Mouse (Mus musculus): ENCODE measurements around the gene Pld3. TPM values are rescaled to one million over a fixed set of nuclear protein-coding genes. Genes with fewer than 3 reads are reported as not detected.

The Pld3 gene
- polyA plus RNA-seq, 1 experiment from 2014 or later, result 57.4 TPM

GRCm38 (mm10) chr7:27580380-27581174 is 27.6 kb upstream of the Pld3 start:
- no peak overlapping the region for H3K27ac ChIP-seq (ENCODE audit: low read depth)
- ATAC-seq (ENCODE audit: insufficient read depth) (no peak), DNase-seq (no peak)
- H3K4me2 ChIP-seq, result no peak overlapping the region
- H3K4me3 ChIP-seq (ENCODE audit: low read depth, low read length), result no peak overlapping the region
- H3K9me3 ChIP-seq (ENCODE audit: low read depth, low read length), result no peaks in the 10 kb centered on the region
- no peaks in the 10 kb centered on the region for H3K4me1 ChIP-seq (ENCODE audit: insufficient read depth)
- H3K36me3 ChIP-seq (ENCODE audit: insufficient read depth), result peaks cover 79% of the 10 kb centered on the region
- no peaks in the 10 kb centered on the region for H3K27me3 ChIP-seq (ENCODE audit: insufficient read depth, low read length)
- TF ChIP-seq CTCF (IDR thresholded peaks at IDR 0.05; ENCODE audit: low read depth), result no peak
- 88% methylated on average over 14 of the region's 14 CpGs for WGBS
- no peak overlapping the region for H3K9ac ChIP-seq

- Histone ChIP-seq H3K27ac (ENCODE audit: low read depth) (no peak overlapping the region), H3K36me3 (ENCODE audit: insufficient read depth) (peaks cover 88% of the 10 kb centered on the region), H3K4me2 (no peak overlapping the region), H3K4me1 (ENCODE audit: insufficient read depth) (no peaks in the 10 kb centered on the region), H3K27me3 (ENCODE audit: insufficient read depth, low read length) (no peaks in the 10 kb centered on the region), H3K9ac (no peak overlapping the region), H3K9me3 (ENCODE audit: low read depth, low read length) (no peaks in the 10 kb centered on the region), H3K4me3 (ENCODE audit: low read depth, low read length) (no peak overlapping the region)
- TF ChIP-seq CTCF (IDR thresholded peaks at IDR 0.05; ENCODE audit: low read depth), result no peak
- WGBS, result 83% methylated on average over 7 of the region's 7 CpGs
- ATAC-seq (ENCODE audit: insufficient read depth) (no peak), DNase-seq (no peak)
Measured at GRCm38 (mm10) chr7:27578465-27578864, 25.4 kb upstream of the Pld3 start.

GRCm38 (mm10) chr7:27577589-27577988 is 24.6 kb upstream of the Pld3 start:
- Histone ChIP-seq H3K4me3 (ENCODE audit: low read depth, low read length) (no peak overlapping the region), H3K9me3 (ENCODE audit: low read depth, low read length) (no peaks in the 10 kb centered on the region), H3K4me1 (ENCODE audit: insufficient read depth) (no peaks in the 10 kb centered on the region), H3K4me2 (no peak overlapping the region), H3K36me3 (ENCODE audit: insufficient read depth) (peaks cover 84% of the 10 kb centered on the region), H3K27ac (ENCODE audit: low read depth) (no peak overlapping the region), H3K9ac (no peak overlapping the region), H3K27me3 (ENCODE audit: insufficient read depth, low read length) (no peaks in the 10 kb centered on the region)
- 85% methylated on average over 6 of the region's 6 CpGs for WGBS
- no peak for DNase-seq
- ATAC-seq (ENCODE audit: insufficient read depth), result no peak
- no peak for TF ChIP-seq CTCF (IDR thresholded peaks at IDR 0.05; ENCODE audit: low read depth)

- 69% methylated on average over 6 of the region's 6 CpGs for WGBS
- no peaks in the 10 kb centered on the region for H3K4me1 ChIP-seq (ENCODE audit: insufficient read depth)
- H3K4me2 ChIP-seq, result no peak overlapping the region
- H3K36me3 ChIP-seq (ENCODE audit: insufficient read depth), result peaks cover 84% of the 10 kb centered on the region
- no peaks in the 10 kb centered on the region for H3K9me3 ChIP-seq (ENCODE audit: low read depth, low read length)
- TF ChIP-seq CTCF (IDR thresholded peaks at IDR 0.05; ENCODE audit: low read depth), result peak; percentile 59
- ATAC-seq (ENCODE audit: insufficient read depth) (no peak), DNase-seq (peak; percentile 46)
- no peak overlapping the region for H3K4me3 ChIP-seq (ENCODE audit: low read depth, low read length)
- H3K27ac ChIP-seq (ENCODE audit: low read depth), result no peak overlapping the region
- H3K27me3 ChIP-seq (ENCODE audit: insufficient read depth, low read length), result no peaks in the 10 kb centered on the region
- H3K9ac ChIP-seq, result no peak overlapping the region
Measured at GRCm38 (mm10) chr7:27576914-27577313, 23.9 kb upstream of the Pld3 start.

- no peak for TF ChIP-seq CTCF (IDR thresholded peaks at IDR 0.05; ENCODE audit: low read depth)
- Histone ChIP-seq H3K9ac (no peak overlapping the region), H3K4me1 (ENCODE audit: insufficient read depth) (no peaks in the 10 kb centered on the region), H3K9me3 (ENCODE audit: low read depth, low read length) (no peaks in the 10 kb centered on the region), H3K27me3 (ENCODE audit: insufficient read depth, low read length) (no peaks in the 10 kb centered on the region), H3K4me2 (no peak overlapping the region), H3K4me3 (ENCODE audit: low read depth, low read length) (no peak overlapping the region), H3K27ac (ENCODE audit: low read depth) (no peak overlapping the region), H3K36me3 (ENCODE audit: insufficient read depth) (peaks cover 82% of the 10 kb centered on the region)
- ATAC-seq (ENCODE audit: insufficient read depth), result no peak
- WGBS, result 93% methylated on average over 14 of the region's 14 CpGs
- DNase-seq, result no peak
Measured at GRCm38 (mm10) chr7:27574124-27574880, 21.3 kb upstream of the Pld3 start.

- no peaks in the 10 kb centered on the region for H3K4me1 ChIP-seq (ENCODE audit: insufficient read depth)
- H3K4me3 ChIP-seq (ENCODE audit: low read depth, low read length), result no peak overlapping the region
- H3K27me3 ChIP-seq (ENCODE audit: insufficient read depth, low read length), result no peaks in the 10 kb centered on the region
- no peak overlapping the region for H3K4me2 ChIP-seq
- no peak overlapping the region for H3K9ac ChIP-seq
- WGBS, result 97% methylated on average over 4 of the region's 4 CpGs
- ATAC-seq (ENCODE audit: insufficient read depth), result no peak
- peaks cover 79% of the 10 kb centered on the region for H3K36me3 ChIP-seq (ENCODE audit: insufficient read depth)
- no peak overlapping the region for H3K27ac ChIP-seq (ENCODE audit: low read depth)
- DNase-seq, result no peak
- TF ChIP-seq CTCF (IDR thresholded peaks at IDR 0.05; ENCODE audit: low read depth), result no peak
- H3K9me3 ChIP-seq (ENCODE audit: low read depth, low read length), result no peaks in the 10 kb centered on the region
Measured at GRCm38 (mm10) chr7:27572133-27572532, 19.1 kb upstream of the Pld3 start.

- Histone ChIP-seq H3K4me1 (ENCODE audit: insufficient read depth) (no peaks in the 10 kb centered on the region), H3K36me3 (ENCODE audit: insufficient read depth) (peaks cover 73% of the 10 kb centered on the region), H3K4me2 (no peak overlapping the region), H3K9ac (no peak overlapping the region), H3K27me3 (ENCODE audit: insufficient read depth, low read length) (no peaks in the 10 kb centered on the region), H3K27ac (ENCODE audit: low read depth) (no peak overlapping the region), H3K9me3 (ENCODE audit: low read depth, low read length) (no peaks in the 10 kb centered on the region), H3K4me3 (ENCODE audit: low read depth, low read length) (no peak overlapping the region)
- DNase-seq, result no peak
- WGBS, result 80% methylated on average over 5 of the region's 5 CpGs
- no peak for TF ChIP-seq CTCF (IDR thresholded peaks at IDR 0.05; ENCODE audit: low read depth)
- ATAC-seq (ENCODE audit: insufficient read depth), result no peak
Measured at GRCm38 (mm10) chr7:27569580-27570224, 16.7 kb upstream of the Pld3 start.

All from lung, embryonic 14.5 days (tissue).